Mouse (Mus musculus) left cerebral cortex, postnatal 36 days (tissue): ENCODE data around the gene Olfr1214. TPM values are rescaled to one million over a fixed set of nuclear protein-coding genes. Genes with fewer than 3 reads are reported as not detected.
"Not testable (repeated sequence)": the region's sequence is repeated elsewhere in the genome, so short reads cannot be mapped to it uniquely, and the experiment has no call there.

ENCODE experiments used
- DNase-seq, 2 experiments: peaks; one replicate each; pipeline ENCODE4 v3.0.0; 2021 to 2022; ENCODE audit warnings: low spot score in 2 of 2, mixed read lengths in 1 of 2
- intact Hi-C: fragments of 180-260 bp; cut with DNase I; formaldehyde crosslinking; loops from one replicate; pipeline ENCODE4 v1.15.1; 2025
- total RNA-seq, 2 experiments: library from RNA; stranded (reverse); gene quantifications; 2 replicates each; pipeline ENCODE4 v1.2.3; 2021

The Olfr1214 gene
- total RNA-seq: not detected

- DNase-seq: no peak
- intact Hi-C loops: no loop called here
Measured at GRCm38 (mm10) chr2:88992553-88992952, at the start of gene Olfr1214. Gene Olfr1214 (minus strand): TSS chr2:88992653.

GRCm38 (mm10) chr2:89031965-89032364 lies 39.5 kb upstream of the Olfr1214 start, which contains the start of gene Olfr1217:
Gene Olfr1217 (minus strand): TSS chr2:89032065.
- DNase-seq: no peak
- intact Hi-C loops: no loop called here

- intact Hi-C loops, DNase-seq: not testable (repeated sequence)
Measured at GRCm38 (mm10) chr2:89021436-89021835, 29.0 kb upstream of the Olfr1214 start.

- intact Hi-C loops: no loop called here
- DNase-seq: no peak
Measured at GRCm38 (mm10) chr2:89018240-89018639, 25.8 kb upstream of the Olfr1214 start, which contains the start of gene Olfr1216. Gene Olfr1216 (minus strand): TSS chr2:89018340.

- DNase-seq: no peak
- intact Hi-C loops: no loop called here
Measured at GRCm38 (mm10) chr2:89006873-89007272, 14.4 kb upstream of the Olfr1214 start, which contains the start of gene Olfr1215. Gene Olfr1215 (minus strand): TSS chr2:89006973.

GRCm38 (mm10) chr2:88980181-88980580 lies 12.3 kb downstream of the Olfr1214 start, which contains the start of gene Gm13762:
Gene Gm13762 (minus strand): TSS chr2:88980281.
- intact Hi-C loops: no loop called here
- DNase-seq: no peak

GRCm38 (mm10) chr2:88953669-88954068 lies 38.8 kb downstream of the Olfr1214 start, which contains the start of gene Olfr1212:
Gene Olfr1212 (plus strand): TSS chr2:88953969.
- no peak for DNase-seq
- intact Hi-C loops: no loop called here

- no peak for DNase-seq
- intact Hi-C loops: no loop called here
Measured at GRCm38 (mm10) chr2:88938011-88938410, 54.4 kb downstream of the Olfr1214 start, which contains the start of gene Olfr1211. Gene Olfr1211 (minus strand): TSS chr2:88938111.

Other genes with a start within 250 kb of the Olfr1214 start
- not detected for gene Olfr1198, start 241.3 kb downstream of the Olfr1214 start, total RNA-seq
- gene Olfr1199, start 232.2 kb downstream of the Olfr1214 start, total RNA-seq: not detected
- gene Olfr1200, start 222.2 kb downstream of the Olfr1214 start, total RNA-seq: not detected
- not detected for gene Olfr1201, start 199.6 kb downstream of the Olfr1214 start, total RNA-seq
- not detected for gene Olfr1202, start 178.2 kb downstream of the Olfr1214 start, total RNA-seq
- gene Olfr1205, start 162.9 kb downstream of the Olfr1214 start, total RNA-seq: not detected
- gene Olfr1204, start 143.4 kb downstream of the Olfr1214 start, total RNA-seq: not detected
- gene Olfr1206, start 129.4 kb downstream of the Olfr1214 start, total RNA-seq: not detected
- gene Olfr1208, start 90.3 kb downstream of the Olfr1214 start, total RNA-seq: not detected
- not detected for gene Olfr1209, start 77.5 kb downstream of the Olfr1214 start, total RNA-seq
- not detected for gene Olfr1211, start 54.5 kb downstream of the Olfr1214 start, total RNA-seq
- not detected for gene Olfr1212, start 38.7 kb downstream of the Olfr1214 start, total RNA-seq
- not detected for gene Gm13762, start 12.4 kb downstream of the Olfr1214 start, total RNA-seq
- not detected for gene Olfr1215, start 14.3 kb upstream of the Olfr1214 start, total RNA-seq
- not detected for gene Olfr1216, start 25.7 kb upstream of the Olfr1214 start, total RNA-seq
- not detected for gene Olfr1217, start 39.4 kb upstream of the Olfr1214 start, total RNA-seq
- not detected for gene Olfr1218, start 68.5 kb upstream of the Olfr1214 start, total RNA-seq
- gene Olfr1219, start 90.9 kb upstream of the Olfr1214 start, total RNA-seq: not detected
- not detected for gene Olfr1220, start 114.2 kb upstream of the Olfr1214 start, total RNA-seq
- not detected for gene Olfr1221, start 124.6 kb upstream of the Olfr1214 start, total RNA-seq
- not detected for gene Olfr1222, start 140.4 kb upstream of the Olfr1214 start, total RNA-seq
- gene Olfr1223, start 158.9 kb upstream of the Olfr1214 start, total RNA-seq: not detected
- gene Olfr1224-ps1, start 171.4 kb upstream of the Olfr1214 start, total RNA-seq: not detected
- gene Olfr1225, start 182.0 kb upstream of the Olfr1214 start, total RNA-seq: not detected
- gene Olfr1226, start 207.4 kb upstream of the Olfr1214 start, total RNA-seq: not detected